Mouse (Mus musculus): ENCODE measurements around the gene Pfdn6. TPM values are rescaled to one million over a fixed set of nuclear protein-coding genes. Genes with fewer than 3 reads are reported as not detected.

The Pfdn6 gene
- 218 and 225 TPM in 2 replicates for polyA plus RNA-seq (2015; fragmentation: Nextera tagmentation; extraction: Ambion mirVana)

- peak; percentile 92 for DNase-seq (ENCODE audit: low spot score)
Measured at GRCm38 (mm10) chr17:33940206-33940805, at the start of gene Pfdn6, which contains the start of gene Wdr46. Gene Pfdn6 (minus strand): TSS chr17:33940343. Gene Wdr46 (plus strand): TSS chr17:33940660.

DNA sequence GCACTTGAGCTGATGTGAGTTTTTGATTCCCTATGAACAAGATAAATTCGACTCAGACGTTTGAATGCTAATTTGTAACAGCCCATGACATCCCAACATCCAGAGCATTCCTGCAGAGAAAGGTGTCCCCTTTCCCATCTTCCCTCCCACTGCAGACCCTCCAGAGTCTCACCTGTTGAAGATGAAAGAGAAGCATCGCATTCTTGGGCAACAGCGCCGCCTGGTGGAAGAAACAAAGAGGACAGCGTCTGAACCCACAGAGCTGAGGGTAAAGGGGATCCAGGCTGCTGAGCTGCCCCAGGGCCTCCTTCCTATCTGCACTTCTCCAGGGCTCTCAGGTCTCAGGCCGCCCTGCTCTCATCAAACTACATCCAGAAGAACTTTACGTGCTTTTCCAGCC is 42.0 kb upstream of the Pfdn6 start:
- peak; percentile 75 for DNase-seq (ENCODE audit: low spot score)

DNA sequence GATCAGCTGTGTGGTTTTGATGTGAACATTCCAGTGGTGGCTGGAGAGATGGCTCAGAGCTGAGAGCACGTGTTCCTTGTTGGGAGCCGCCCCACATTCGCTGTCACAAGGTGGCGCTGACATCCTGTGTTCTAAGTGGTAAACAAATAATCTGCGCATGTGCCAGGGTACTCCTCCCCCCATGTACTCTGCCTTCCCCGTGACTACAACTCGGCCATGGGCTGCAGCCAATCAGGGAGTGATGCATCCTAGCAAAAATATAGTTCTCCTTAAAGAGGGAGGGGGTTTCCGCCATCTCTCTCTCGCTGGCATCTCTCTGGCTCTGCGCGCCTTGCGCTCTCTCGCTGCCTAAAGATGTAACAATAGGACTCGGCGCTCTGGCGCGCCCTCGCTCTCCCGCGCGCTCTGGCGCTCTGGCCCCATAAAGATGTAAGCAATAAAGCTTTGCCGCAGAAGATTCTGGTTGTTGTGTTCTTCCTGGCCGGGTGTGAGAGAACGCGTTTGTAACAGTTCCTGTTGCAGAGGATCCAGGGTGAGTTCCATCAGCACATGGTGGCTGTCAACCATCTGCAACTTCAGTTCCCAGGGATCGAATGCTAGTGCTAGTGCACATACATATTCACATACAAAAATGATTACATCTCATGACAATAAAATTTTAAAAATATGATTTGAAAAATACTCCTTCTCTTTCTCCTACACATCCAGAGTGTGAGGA is 41.2 kb upstream of the Pfdn6 start:
- DNase-seq (ENCODE audit: low spot score), result peak; percentile 97

DNA sequence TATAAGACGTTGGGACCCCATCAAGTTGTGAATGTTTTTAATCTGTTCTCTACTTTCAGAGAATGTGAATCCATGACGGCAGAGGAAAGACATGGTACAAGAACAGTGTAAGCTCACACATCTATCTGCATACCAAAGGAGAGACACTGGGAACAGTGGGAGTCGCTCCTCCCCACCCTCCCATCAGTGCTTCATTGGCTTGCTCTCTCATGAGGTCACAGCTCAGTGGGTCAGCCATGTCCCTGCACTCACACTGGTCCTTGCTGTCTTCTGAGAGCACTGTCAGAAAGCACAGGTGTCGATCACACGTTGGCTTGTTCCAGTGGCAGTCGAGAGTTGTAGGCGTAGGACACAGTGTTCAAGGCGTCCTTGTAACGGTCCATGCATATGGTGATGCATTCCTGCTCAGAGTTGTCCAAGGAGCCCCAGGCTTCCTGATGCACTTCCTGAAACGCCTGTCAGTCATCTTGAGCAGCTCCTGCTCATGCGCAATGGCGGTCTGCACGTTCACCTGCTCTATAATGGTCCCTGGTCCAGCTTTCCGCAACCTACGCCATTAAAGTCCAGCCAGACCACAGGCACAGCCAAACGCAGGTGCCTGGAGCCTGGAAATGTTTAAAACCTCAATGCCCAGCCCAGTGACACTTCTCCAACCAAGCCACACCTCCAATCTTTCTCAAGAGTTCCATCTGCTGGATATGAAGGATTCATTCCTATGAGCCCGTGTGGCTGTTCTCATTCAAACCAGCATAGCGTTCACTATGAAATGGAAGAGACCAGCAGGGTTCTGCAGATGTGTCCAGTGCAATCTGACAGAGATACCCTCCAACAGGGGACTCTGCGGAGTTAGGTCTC is 40.3 kb upstream of the Pfdn6 start:
- DNase-seq (ENCODE audit: low spot score), result no peak

GRCm38 (mm10) chr17:33979512-33980050 is 39.4 kb upstream of the Pfdn6 start:
- no peak for DNase-seq (ENCODE audit: low spot score)

DNA sequence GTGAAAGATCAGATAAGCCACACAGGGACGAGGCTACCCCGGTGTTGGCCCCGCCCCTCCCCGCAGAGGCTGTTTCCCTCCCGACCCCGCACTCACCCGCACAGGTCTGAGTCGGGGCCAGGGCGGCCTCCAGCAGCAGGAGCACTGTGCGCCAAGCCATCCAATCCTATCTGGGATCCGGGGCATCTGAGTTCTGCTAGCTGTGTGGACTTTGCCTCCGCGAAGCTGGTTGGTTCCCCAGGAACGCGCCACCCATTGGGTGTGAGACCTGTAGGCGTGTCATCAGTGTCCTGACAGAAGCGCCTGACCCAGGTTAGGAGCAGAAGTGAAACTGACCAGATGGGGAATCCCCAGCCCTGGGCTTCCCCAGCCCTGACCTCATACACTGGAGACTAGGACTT is 38.5 kb upstream of the Pfdn6 start:
- peak; percentile 45 for DNase-seq (ENCODE audit: low spot score)

- DNase-seq (ENCODE audit: low spot score), result no peak
Measured at GRCm38 (mm10) chr17:33977861-33978557, 37.9 kb upstream of the Pfdn6 start.

GRCm38 (mm10) chr17:33973572-33973971 is 33.4 kb upstream of the Pfdn6 start:
- no peak for DNase-seq (ENCODE audit: low spot score)

DNA sequence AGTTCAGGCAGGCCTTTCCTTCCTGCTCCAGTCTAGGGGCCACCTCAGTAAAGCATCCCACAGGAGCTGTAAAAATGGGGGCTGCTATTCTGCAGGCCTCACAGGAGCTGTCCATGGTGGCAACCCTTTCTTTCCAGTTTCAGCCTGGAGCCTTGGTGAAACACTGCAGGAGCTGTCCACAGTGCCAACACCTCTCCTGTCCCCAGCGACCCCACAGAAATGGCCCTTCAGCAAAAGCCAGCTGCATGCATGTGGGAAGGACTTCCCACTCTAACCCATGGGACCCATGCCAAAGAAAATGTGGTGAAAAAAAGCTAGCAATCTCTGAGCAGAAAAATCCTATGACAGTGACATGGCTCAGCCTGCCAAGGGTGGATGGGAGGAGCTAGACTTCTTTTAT is 32.5 kb upstream of the Pfdn6 start:
- DNase-seq (ENCODE audit: low spot score), result peak; percentile 31

GRCm38 (mm10) chr17:33969394-33969793 is 29.3 kb upstream of the Pfdn6 start:
- peak; percentile 24 for DNase-seq (ENCODE audit: low spot score)

GRCm38 (mm10) chr17:33968927-33969326 is 28.8 kb upstream of the Pfdn6 start:
- peak; percentile 67 for DNase-seq (ENCODE audit: low spot score)

DNA sequence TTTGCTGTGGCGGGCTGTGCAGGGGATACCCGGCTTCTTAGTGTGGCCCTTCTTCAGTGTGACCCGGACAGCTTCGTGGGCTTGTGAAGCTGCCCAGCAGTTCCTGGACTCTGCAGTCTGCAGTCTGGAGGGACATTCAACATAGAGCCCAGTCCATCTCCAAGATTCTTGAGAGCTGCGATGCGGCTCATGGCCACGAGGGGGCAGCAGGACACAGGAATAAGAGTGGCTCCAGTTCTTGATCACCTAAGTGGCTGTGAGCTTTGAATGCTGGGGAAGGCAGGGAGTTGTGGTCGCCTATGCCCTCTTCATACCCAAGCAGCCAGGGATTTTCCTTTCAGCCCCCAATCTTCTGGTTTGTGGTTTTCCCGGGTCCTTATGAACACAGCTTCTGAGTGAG is 28.3 kb upstream of the Pfdn6 start:
- peak; percentile 87 for DNase-seq (ENCODE audit: low spot score)

- no peak for DNase-seq (ENCODE audit: low spot score)
Measured at GRCm38 (mm10) chr17:33965846-33966550, 25.9 kb upstream of the Pfdn6 start.

- DNase-seq (ENCODE audit: low spot score), result no peak
Measured at GRCm38 (mm10) chr17:33965082-33965845, 25.1 kb upstream of the Pfdn6 start.

- no peak for DNase-seq (ENCODE audit: low spot score)
Measured at GRCm38 (mm10) chr17:33962876-33963275, 22.7 kb upstream of the Pfdn6 start.

GRCm38 (mm10) chr17:33959948-33960347 is 19.8 kb upstream of the Pfdn6 start:
- no peak for DNase-seq (ENCODE audit: low spot score)

- DNase-seq (ENCODE audit: low spot score), result no peak
Measured at GRCm38 (mm10) chr17:33959135-33959534, 19.0 kb upstream of the Pfdn6 start.

DNA sequence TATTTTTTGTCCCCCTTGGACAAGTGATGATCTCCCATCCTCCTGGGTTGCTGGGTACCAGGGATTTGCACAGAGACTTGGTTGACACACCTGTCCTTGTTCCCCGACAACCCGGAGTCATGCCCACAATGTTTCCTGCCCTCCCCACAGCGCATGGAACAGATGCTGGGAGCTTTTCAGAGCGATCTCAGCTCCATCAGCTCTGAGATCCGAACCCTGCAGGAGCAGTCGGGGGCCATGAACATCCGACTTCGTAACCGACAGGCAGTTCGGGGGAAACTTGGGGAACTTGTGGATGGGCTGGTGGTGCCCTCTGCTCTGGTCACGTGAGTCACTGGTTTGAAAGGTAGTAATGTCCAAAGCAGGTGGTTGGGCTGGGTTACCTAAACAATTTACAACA is 18.3 kb upstream of the Pfdn6 start:
- DNase-seq (ENCODE audit: low spot score), result no peak

- no peak for DNase-seq (ENCODE audit: low spot score)
Measured at GRCm38 (mm10) chr17:33957493-33957892, 17.4 kb upstream of the Pfdn6 start.

DNA sequence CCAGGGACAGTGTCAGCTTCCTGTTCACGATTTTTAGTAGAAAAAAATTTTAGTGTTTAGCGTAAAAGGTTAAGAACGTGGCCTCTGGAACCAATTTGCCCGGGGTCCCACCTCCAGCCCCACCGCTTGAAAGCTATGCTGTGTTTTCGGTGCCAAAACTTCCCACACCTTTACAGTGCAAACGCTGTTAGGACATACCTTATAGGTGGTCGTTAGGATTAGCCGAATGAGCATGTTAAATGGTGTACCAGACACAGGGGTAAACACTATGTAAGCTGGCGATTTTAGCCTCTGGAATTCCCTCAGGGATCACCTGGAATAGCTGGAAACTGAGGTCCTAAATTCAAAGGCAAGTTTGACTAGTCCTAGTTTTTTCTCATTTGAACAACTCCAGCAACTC is 16.2 kb upstream of the Pfdn6 start:
- no peak for DNase-seq (ENCODE audit: low spot score)
